Mouse (Mus musculus): ENCODE results near the gene Sh2d6. TPM values are rescaled to one million over a fixed set of nuclear protein-coding genes. Genes with fewer than 3 reads are reported as not detected.

Gene Sh2d6
- polyA plus RNA-seq, 1 experiment from 2014 or later, result 0.36 TPM

DNA sequence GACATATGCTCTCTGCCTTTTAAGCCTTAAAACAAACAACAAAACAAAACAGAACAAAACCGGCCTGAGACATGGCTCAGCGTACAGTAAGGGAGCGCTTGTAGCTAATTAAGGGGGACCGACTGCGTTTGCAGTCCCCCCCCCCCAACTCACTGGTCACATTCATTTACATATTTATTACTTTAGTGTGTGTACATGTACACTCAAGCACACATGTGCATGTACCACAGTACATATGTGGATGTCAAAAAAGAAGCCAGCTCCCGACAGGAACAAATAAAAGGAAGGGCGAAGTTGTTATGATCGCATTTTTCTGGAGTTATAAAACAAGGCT lies 31.5 kb upstream of the Sh2d6 start:
- peak overlapping the region; percentile 67 for H3K9ac ChIP-seq (ENCODE audit: low read depth, low read length)
- ATAC-seq, result no peak; the same call in 1 of the 2 replicates
- H3K4me2 ChIP-seq (ENCODE audit: low read length), result peak overlapping the region; percentile 75
- H3K4me3 ChIP-seq (ENCODE audit: low read length), result peak overlapping the region; percentile 43
- peaks cover 12% of the 10 kb centered on the region for H3K4me1 ChIP-seq (ENCODE audit: control insufficient read depth, insufficient read depth, low read depth, low read length)
- no peaks in the 10 kb centered on the region for H3K9me3 ChIP-seq (ENCODE audit: control insufficient read depth, low read length)
- H3K36me3 ChIP-seq (ENCODE audit: control insufficient read depth, insufficient read depth, low read length), result no peaks in the 10 kb centered on the region
- WGBS, result 16% methylated on average over 8 of the region's 8 CpGs
- peak overlapping the region; percentile 60 for H3K27ac ChIP-seq (ENCODE audit: low read depth, low read length)
- H3K27me3 ChIP-seq (replicated peaks; ENCODE audit: control insufficient read depth, insufficient read depth, low read length), result no peaks in the 10 kb centered on the region

DNA sequence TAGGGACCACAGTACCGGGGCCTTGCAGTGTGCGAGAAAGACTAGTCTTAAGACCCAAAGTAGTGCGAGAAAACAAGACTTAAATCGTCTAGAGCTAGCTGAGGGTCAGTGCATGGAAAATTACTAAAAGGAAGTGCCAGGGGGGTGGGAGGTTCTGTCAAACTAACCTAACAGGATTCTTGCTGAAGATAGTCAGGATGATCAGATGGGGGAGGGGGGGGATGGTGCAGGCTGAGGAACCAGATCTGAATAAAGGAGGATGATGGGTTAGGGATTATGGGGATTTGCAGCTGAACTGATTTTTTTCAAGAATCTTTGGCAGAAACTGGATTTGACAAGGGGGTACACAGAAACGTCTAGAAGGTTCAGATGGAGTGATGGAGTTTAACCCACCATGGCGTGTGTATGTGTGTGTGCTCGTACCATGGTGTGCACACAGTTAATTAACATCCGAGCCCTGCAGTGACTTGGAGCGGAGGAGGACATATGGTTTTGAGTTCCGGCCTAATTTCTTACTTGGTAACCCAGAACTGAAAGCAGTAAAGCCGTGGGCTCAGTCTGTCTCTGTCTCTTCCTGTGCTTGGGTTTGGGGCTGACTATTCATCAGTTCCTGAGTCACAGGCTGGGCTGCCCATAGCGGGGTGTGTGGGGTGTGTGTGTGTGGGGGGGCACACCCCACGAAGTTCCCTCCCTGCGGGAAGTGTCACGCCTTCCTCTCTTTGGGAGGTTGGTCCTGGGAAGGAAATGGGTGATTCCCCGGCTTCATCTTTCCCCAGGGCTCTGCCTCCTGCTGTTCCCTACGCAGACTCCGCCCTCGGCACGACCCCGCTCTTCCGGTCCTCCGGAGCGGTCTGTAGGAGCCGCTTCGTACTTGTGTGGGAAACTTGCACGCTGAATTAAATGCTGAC lies 30.9 kb upstream of the Sh2d6 start:
- peak overlapping the region; percentile 60 for H3K27ac ChIP-seq (ENCODE audit: low read depth, low read length)
- WGBS, result 16% methylated on average over 27 of the region's 27 CpGs
- H3K4me1 ChIP-seq (ENCODE audit: control insufficient read depth, insufficient read depth, low read depth, low read length), result peaks cover 12% of the 10 kb centered on the region
- peak overlapping the region; percentile 67 for H3K9ac ChIP-seq (ENCODE audit: low read depth, low read length)
- H3K4me2 ChIP-seq (ENCODE audit: low read length), result peak overlapping the region; percentile 75
- ATAC-seq, result peak; percentile 88
- peak overlapping the region; percentile 43 for H3K4me3 ChIP-seq (ENCODE audit: low read length)
- no peaks in the 10 kb centered on the region for H3K27me3 ChIP-seq (replicated peaks; ENCODE audit: control insufficient read depth, insufficient read depth, low read length)
- H3K9me3 ChIP-seq (ENCODE audit: control insufficient read depth, low read length), result no peaks in the 10 kb centered on the region
- H3K36me3 ChIP-seq (ENCODE audit: control insufficient read depth, insufficient read depth, low read length), result no peaks in the 10 kb centered on the region

DNA sequence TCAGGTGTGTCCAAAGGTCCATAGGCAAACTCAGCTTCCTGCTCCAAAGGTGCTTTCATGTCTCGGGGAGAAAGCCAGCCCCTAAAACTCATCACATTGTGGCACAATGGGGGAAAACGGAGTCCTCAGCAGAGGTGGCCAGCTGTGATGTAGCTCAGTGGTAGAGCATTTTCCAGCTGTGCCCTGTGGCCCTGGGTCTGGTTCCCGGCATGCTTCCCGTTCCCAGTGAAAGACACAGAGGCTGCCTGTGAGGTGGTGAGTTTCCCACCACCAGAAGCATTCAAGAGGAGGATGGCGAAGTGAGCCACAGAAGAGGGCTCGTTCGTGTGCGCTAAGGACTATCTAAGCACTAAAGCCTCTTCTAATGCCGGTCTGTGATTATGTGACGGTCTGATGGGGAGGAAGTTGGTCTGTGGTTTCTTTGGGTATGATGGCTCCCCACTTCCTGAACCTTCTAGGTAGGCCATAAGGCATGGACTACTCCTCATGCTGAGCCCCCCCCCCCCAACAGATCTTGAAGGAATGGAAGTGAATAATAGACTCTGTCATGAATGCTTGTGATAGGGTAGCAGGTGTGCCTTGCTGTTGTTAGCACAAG lies 29.1 kb upstream of the Sh2d6 start:
- no peak overlapping the region for H3K4me2 ChIP-seq (ENCODE audit: low read length)
- H3K9me3 ChIP-seq (ENCODE audit: control insufficient read depth, low read length), result no peaks in the 10 kb centered on the region
- H3K27me3 ChIP-seq (replicated peaks; ENCODE audit: control insufficient read depth, insufficient read depth, low read length), result no peaks in the 10 kb centered on the region
- H3K36me3 ChIP-seq (ENCODE audit: control insufficient read depth, insufficient read depth, low read length), result no peaks in the 10 kb centered on the region
- peaks cover 12% of the 10 kb centered on the region for H3K4me1 ChIP-seq (ENCODE audit: control insufficient read depth, insufficient read depth, low read depth, low read length)
- H3K9ac ChIP-seq (ENCODE audit: low read depth, low read length), result no peak overlapping the region
- ATAC-seq, result no peak
- H3K4me3 ChIP-seq (ENCODE audit: low read length), result no peak overlapping the region
- H3K27ac ChIP-seq (ENCODE audit: low read depth, low read length), result no peak overlapping the region
- WGBS, result 81% methylated on average over 10 of the region's 10 CpGs

DNA sequence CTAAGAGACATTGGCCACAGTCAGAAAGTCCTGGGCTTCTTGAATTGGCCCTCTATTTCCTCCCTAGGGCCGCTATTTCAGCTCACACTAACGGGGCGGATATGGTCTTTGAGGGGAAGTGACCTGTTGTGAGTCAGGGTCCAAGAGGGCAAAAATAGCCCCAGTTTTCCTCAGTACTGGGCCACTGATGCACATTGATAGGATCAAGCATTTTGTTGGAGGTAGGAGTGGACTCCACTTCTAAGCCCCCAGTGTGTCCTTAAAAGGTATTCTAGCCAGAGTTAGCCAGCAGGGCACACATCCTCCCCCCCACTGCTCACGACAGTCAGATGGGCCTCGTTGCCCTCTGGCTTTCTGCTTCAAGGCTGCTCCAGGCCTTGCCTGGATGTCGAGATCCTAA lies 28.5 kb upstream of the Sh2d6 start:
- H3K9ac ChIP-seq (ENCODE audit: low read depth, low read length), result no peak overlapping the region
- no peaks in the 10 kb centered on the region for H3K27me3 ChIP-seq (replicated peaks; ENCODE audit: control insufficient read depth, insufficient read depth, low read length)
- H3K27ac ChIP-seq (ENCODE audit: low read depth, low read length), result no peak overlapping the region
- H3K9me3 ChIP-seq (ENCODE audit: control insufficient read depth, low read length), result no peaks in the 10 kb centered on the region
- 67% methylated on average over 6 of the region's 6 CpGs for WGBS
- no peak overlapping the region for H3K4me3 ChIP-seq (ENCODE audit: low read length)
- ATAC-seq, result no peak
- no peaks in the 10 kb centered on the region for H3K36me3 ChIP-seq (ENCODE audit: control insufficient read depth, insufficient read depth, low read length)
- peaks cover 12% of the 10 kb centered on the region for H3K4me1 ChIP-seq (ENCODE audit: control insufficient read depth, insufficient read depth, low read depth, low read length)
- H3K4me2 ChIP-seq (ENCODE audit: low read length), result no peak overlapping the region

DNA sequence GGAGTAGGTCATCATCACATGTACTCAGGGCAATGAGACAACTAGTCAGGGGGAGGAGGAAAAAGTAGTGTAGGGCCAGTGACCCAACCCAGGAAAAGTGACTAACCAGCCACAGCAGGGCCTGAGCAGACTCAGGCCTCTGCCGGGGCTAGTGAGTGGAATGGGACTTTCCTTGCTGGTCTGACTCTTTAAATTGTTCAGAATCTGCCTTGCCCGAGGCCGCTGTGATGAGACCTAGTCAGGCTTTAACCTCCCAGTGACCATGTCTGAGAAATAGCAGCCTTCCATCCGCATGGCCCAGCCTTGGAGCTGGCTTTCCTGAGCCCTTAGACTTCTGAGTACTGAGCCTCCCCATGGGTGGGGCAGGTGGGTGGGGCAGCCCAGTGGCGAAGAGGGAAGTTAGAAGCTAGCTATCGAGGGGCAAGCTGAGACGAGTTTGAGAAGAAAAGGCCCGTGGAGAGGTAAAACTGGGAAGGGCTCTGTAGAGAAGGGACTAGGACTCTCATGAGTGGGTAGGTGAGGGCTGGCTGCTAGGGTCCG lies 27.6 kb upstream of the Sh2d6 start:
- Histone ChIP-seq H3K27me3 (replicated peaks; ENCODE audit: control insufficient read depth, insufficient read depth, low read length) (no peaks in the 10 kb centered on the region), H3K4me2 (ENCODE audit: low read length) (no peak overlapping the region), H3K36me3 (ENCODE audit: control insufficient read depth, insufficient read depth, low read length) (no peaks in the 10 kb centered on the region), H3K4me3 (ENCODE audit: low read length) (no peak overlapping the region), H3K27ac (ENCODE audit: low read depth, low read length) (no peak overlapping the region), H3K4me1 (ENCODE audit: control insufficient read depth, insufficient read depth, low read depth, low read length) (peaks cover 12% of the 10 kb centered on the region), H3K9me3 (ENCODE audit: control insufficient read depth, low read length) (no peaks in the 10 kb centered on the region), H3K9ac (ENCODE audit: low read depth, low read length) (no peak overlapping the region)
- 74% methylated on average over 9 of the region's 9 CpGs for WGBS
- ATAC-seq, result no peak

DNA sequence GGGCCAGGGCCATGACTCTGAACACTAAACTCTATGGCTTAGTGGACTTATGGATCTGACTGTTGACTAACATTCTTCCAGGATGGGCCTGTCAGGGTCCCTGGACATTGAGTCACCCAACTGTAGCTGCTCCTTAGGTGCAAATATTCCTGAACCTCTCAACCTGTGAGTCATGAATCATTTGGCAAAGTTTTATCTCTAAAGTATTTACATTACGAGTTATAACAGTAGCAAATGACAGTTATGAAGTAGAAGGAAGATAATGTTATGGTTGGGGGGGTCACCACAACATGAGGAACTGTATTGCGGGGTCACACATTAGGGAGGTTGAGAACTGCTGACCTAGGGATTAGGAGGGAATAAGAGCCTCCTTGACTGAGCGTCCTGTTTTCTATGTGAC lies 26.4 kb upstream of the Sh2d6 start:
- WGBS, result 91% methylated on average over 3 of the region's 3 CpGs
- Histone ChIP-seq H3K36me3 (ENCODE audit: control insufficient read depth, insufficient read depth, low read length) (no peaks in the 10 kb centered on the region), H3K9me3 (ENCODE audit: control insufficient read depth, low read length) (no peaks in the 10 kb centered on the region), H3K4me3 (ENCODE audit: low read length) (no peak overlapping the region), H3K9ac (ENCODE audit: low read depth, low read length) (no peak overlapping the region), H3K27me3 (replicated peaks; ENCODE audit: control insufficient read depth, insufficient read depth, low read length) (no peaks in the 10 kb centered on the region), H3K4me2 (ENCODE audit: low read length) (no peak overlapping the region), H3K27ac (ENCODE audit: low read depth, low read length) (no peak overlapping the region), H3K4me1 (ENCODE audit: control insufficient read depth, insufficient read depth, low read depth, low read length) (peaks cover 5% of the 10 kb centered on the region; the same call in 1 of the 2 replicates)
- ATAC-seq, result no peak

DNA sequence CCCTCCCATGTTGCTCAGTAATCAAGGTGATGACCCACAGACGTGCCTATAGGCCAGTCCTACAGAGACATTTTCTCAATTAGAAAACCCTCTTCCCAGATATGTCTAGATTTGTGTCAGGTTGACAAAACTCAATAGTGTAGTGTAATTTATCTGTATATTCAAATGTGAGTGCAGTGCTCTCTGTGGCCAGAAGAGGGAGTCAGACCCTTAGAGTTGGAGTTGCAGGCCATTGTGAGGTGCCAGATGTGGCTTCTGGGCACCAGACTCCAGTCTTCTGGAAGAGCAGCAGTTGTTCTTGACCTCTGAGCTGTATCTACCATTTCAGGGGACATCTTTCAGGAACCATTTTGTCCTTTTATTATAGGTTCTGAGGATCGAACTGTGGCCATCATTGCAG lies 25.6 kb upstream of the Sh2d6 start:
- H3K36me3 ChIP-seq (ENCODE audit: control insufficient read depth, insufficient read depth, low read length), result no peaks in the 10 kb centered on the region
- WGBS, result 91% methylated on average over 2 of the region's 2 CpGs

DNA sequence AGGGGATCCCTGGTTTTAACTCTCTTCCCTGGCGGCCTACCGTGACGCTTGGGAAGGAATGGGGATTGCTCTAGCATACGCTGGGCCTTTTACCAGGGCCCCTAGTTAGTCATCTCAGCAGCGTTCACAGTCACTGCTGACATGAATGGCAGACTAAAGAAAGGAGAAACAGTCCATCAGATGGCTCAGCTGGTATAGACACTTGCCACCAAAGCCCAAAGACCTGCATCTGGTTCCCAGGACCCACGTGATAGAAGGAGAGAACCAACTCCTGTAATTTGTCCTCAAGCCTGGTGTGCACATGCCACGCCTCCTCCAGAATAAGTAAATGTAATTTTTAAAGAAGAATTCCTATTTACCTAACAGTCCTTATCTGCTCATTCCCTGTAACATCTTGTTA lies 23.9 kb upstream of the Sh2d6 start:
- no peak overlapping the region for H3K4me3 ChIP-seq (ENCODE audit: low read length)
- WGBS, result 56% methylated on average over 7 of the region's 7 CpGs
- no peaks in the 10 kb centered on the region for H3K36me3 ChIP-seq (ENCODE audit: control insufficient read depth, insufficient read depth, low read length)
- ATAC-seq, result no peak
- H3K4me2 ChIP-seq (ENCODE audit: low read length), result no peak overlapping the region
- no peaks in the 10 kb centered on the region for H3K27me3 ChIP-seq (replicated peaks; ENCODE audit: control insufficient read depth, insufficient read depth, low read length)
- H3K9ac ChIP-seq (ENCODE audit: low read depth, low read length), result no peak overlapping the region
- H3K27ac ChIP-seq (ENCODE audit: low read depth, low read length), result no peak overlapping the region
- H3K9me3 ChIP-seq (ENCODE audit: control insufficient read depth, low read length), result no peaks in the 10 kb centered on the region
- H3K4me1 ChIP-seq (ENCODE audit: control insufficient read depth, insufficient read depth, low read depth, low read length), result no peaks in the 10 kb centered on the region

More for the DNA sequence above, 25.6 kb upstream of the Sh2d6 start:
- Histone ChIP-seq H3K27ac (ENCODE audit: low read depth, low read length) (no peak overlapping the region), H3K4me3 (ENCODE audit: low read length) (no peak overlapping the region), H3K9me3 (ENCODE audit: control insufficient read depth, low read length) (no peaks in the 10 kb centered on the region), H3K4me2 (ENCODE audit: low read length) (no peak overlapping the region), H3K9ac (ENCODE audit: low read depth, low read length) (no peak overlapping the region), H3K4me1 (ENCODE audit: control insufficient read depth, insufficient read depth, low read depth, low read length) (no peaks in the 10 kb centered on the region), H3K27me3 (replicated peaks; ENCODE audit: control insufficient read depth, insufficient read depth, low read length) (no peaks in the 10 kb centered on the region)
- ATAC-seq, result no peak

DNA sequence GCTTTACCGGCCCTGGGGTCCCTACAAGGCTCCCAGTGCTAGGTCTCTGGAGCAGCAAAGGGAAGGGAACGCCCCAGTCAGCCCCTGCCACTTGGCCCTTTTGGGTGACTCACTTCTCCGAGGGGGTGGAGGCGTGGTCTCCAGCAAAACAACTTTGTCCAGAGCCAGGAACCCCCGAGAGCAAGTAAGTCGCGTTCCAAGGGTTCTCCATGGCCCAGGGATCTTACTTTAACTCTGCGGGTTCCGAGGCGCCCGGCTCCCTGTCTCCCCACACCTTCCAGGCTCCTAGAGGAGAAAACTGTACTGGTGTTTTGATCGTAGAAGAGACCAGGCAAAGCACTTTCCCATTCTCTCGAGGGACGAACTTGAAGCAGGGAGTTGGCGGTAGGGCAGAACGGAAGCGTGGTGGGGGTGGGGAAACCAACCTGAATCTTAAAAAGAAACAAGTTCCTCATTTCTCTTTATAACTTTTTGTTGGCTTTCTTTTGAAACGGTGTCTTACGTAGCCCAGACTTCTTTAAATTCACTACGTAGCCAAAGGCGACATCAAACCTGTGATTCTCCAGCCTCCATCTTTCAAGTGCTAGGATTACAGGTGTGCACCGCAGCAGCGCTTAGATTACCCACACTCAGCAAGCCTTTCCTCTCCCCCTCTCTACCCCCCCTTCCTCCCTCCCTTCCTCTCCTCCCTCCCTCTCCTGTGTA lies 22.9 kb upstream of the Sh2d6 start, which contains the start of gene Capg:
TSS of gene Capg (plus strand) at position 109 of the 705 bp plus-strand sequence.
- H3K4me3 ChIP-seq (ENCODE audit: low read length), result peak within 1 kb of the TSS; percentile 18
- no peaks in the 10 kb centered on the region for H3K9me3 ChIP-seq (ENCODE audit: control insufficient read depth, low read length)
- no peak within 1 kb of the TSS for H3K27ac ChIP-seq (ENCODE audit: low read depth, low read length)
- H3K4me1 ChIP-seq (ENCODE audit: control insufficient read depth, insufficient read depth, low read depth, low read length), result no peaks in the 10 kb centered on the region
- H3K9ac ChIP-seq (ENCODE audit: low read depth, low read length), result no peak within 1 kb of the TSS; the same call in 1 of the 2 replicates
- ATAC-seq, result no peak
- H3K36me3 ChIP-seq (ENCODE audit: control insufficient read depth, insufficient read depth, low read length), result no peaks in the 10 kb centered on the region
- WGBS, result 18% methylated on average over 23 of the region's 23 CpGs
- H3K27me3 ChIP-seq (replicated peaks; ENCODE audit: control insufficient read depth, insufficient read depth, low read length), result no peaks in the 10 kb centered on the region
- H3K4me2 ChIP-seq (ENCODE audit: low read length), result peak within 1 kb of the TSS; percentile 44
